Mouse (Mus musculus) hindbrain, embryonic 11.5 days (tissue): ENCODE results near the gene Zswim1. TPM values are rescaled to one million over a fixed set of nuclear protein-coding genes. Genes with fewer than 3 reads are reported as not detected.

ENCODE experiments used
- ATAC-seq: fragments of 200-750 bp; cut with Nextera tagmentation; 2 replicates; pipeline ENCODE4 v1.8.0; 2017; ENCODE audit warnings: mild to moderate bottlenecking, moderate TSS enrichment, moderate library complexity; ENCODE audit not compliant: low FRiP score
- DNase-seq: peaks from one replicate; pipeline ENCODE4 v3.0.0-alpha.2; 2015; ENCODE audit warnings: low spot score
- H3K27ac ChIP-seq: fragments of 300-500 bp; sonication (generic); 2 replicates; pipeline ENCODE4 v1.5.1; 2014; ENCODE audit warnings: mild to moderate bottlenecking, low read depth, low read length
- H3K27me3 ChIP-seq: fragments of 300-500 bp; sonication (generic); 2 replicates; pipeline ENCODE4 v1.6.1; 2014; ENCODE audit warnings: mild to moderate bottlenecking, low read length, moderate library complexity, mixed read lengths; ENCODE audit not compliant: control insufficient read depth, insufficient read depth
- H3K36me3 ChIP-seq: fragments of 300-500 bp; sonication (generic); 2 replicates; pipeline ENCODE4 v1.6.1; 2014; ENCODE audit warnings: mild to moderate bottlenecking, low read length, moderate library complexity, mixed read lengths; ENCODE audit not compliant: control insufficient read depth, insufficient read depth
- H3K4me1 ChIP-seq: fragments of 300-500 bp; sonication (generic); replicated peaks from 2 replicates; pipeline ENCODE4 v1.6.1; 2014; ENCODE audit warnings: low read length, mixed read lengths; ENCODE audit not compliant: control insufficient read depth, insufficient read depth
- H3K4me2 ChIP-seq: fragments of 300-500 bp; sonication (generic); replicated peaks from 2 replicates; pipeline ENCODE4 v1.6.1; 2014; ENCODE audit warnings: mild to moderate bottlenecking, low read depth, low read length
- H3K4me3 ChIP-seq: fragments of 300-500 bp; sonication (generic); 2 replicates; pipeline ENCODE4 v1.5.1; 2014; ENCODE audit warnings: low read depth, low read length
- H3K9ac ChIP-seq: fragments of 300-500 bp; sonication (generic); 2 replicates; pipeline ENCODE4 v1.6.1; 2014; ENCODE audit warnings: low read depth, low read length
- H3K9me3 ChIP-seq: fragments of 300-500 bp; sonication (generic); 2 replicates; pipeline ENCODE4 v1.6.1; 2016; ENCODE audit warnings: low read length; ENCODE audit not compliant: control insufficient read depth
- WGBS: fragments of 180-500 bp; shearing (Covaris S2); extraction: QIAGEN DNeasy Blood & Tissue Kit; methylation state at CpG from one replicate; pipeline ENCODE4 v1.1.7; 2014; 5-methylcytosine and 5-hydroxymethylcytosine counted together
- polyA plus RNA-seq: library from polyadenylated mRNA; unstranded; fragments of >200 nt; fragmentation: Nextera tagmentation; extraction: Ambion mirVana; gene quantifications from 2 replicates; pipeline ENCODE4 v1.2.1, GENCODE M21; 2014

Gene Zswim1
- polyA plus RNA-seq, 1 experiment from 2014 or later = 23.0 TPM

DNA sequence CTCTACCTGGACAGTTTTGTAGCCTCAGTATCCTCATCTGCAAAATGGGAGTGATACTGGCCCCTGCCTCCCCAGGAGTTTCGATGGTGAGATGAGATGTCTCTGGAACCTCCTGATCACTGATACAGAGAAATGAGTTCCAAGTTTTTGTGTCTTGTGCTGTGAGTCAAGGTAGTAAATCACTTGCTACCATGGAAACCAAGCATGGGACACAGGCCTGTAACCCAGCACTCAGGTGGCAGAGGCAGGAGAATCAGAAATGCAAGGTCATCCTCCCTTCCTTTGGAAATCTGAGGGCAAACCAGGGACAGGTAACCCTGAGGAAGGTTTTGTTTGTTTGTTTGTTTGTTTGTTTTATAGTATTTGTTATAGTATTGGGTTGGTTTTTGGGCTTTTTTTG lies 6.6 kb downstream of the Zswim1 start:
- Histone ChIP-seq H3K4me3 (no peak overlapping the region), H3K4me2 (no peak overlapping the region), H3K9ac (no peak overlapping the region), H3K27me3 (no peaks in the 10 kb centered on the region), H3K4me1 (no peaks in the 10 kb centered on the region), H3K36me3 (no peaks in the 10 kb centered on the region), H3K9me3 (no peaks in the 10 kb centered on the region), H3K27ac (no peak overlapping the region)
- 94% methylated on average over 1 of the region's 1 CpGs for WGBS
- ATAC-seq (no peak), DNase-seq (no peak)

DNA sequence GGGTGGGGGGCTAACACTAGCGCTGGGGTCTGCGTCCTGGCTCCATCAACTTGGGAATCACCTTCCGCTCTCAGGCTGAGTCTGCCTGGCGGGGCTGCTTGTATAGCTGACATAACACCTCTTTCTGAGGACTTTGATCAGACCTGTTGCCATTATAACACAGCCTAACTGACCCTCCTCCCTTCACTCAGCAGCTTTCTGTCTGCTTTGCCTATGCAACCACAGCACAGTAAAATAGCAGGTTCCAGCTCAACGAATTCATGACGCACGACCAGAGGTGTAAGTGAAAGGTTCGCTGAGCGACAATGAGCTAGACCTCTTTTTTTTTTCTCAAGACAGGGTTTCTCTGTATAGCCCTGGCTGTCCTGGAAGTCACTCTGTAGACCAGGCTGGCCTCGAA lies 8.5 kb downstream of the Zswim1 start:
- H3K4me2 ChIP-seq = no peak overlapping the region
- H3K9ac ChIP-seq = no peak overlapping the region
- 89% methylated on average over 10 of the region's 10 CpGs for WGBS
- no peak overlapping the region for H3K27ac ChIP-seq
- 0 out of 2 replicates have a peak, but pooled peaks cover 4% of the 10 kb centered on the region for H3K4me1 ChIP-seq
- no peaks in the 10 kb centered on the region for H3K27me3 ChIP-seq
- no peaks in the 10 kb centered on the region for H3K9me3 ChIP-seq
- no peaks in the 10 kb centered on the region for H3K36me3 ChIP-seq
- DNase-seq = no peak
- no peak for ATAC-seq
- no peak overlapping the region for H3K4me3 ChIP-seq

DNA sequence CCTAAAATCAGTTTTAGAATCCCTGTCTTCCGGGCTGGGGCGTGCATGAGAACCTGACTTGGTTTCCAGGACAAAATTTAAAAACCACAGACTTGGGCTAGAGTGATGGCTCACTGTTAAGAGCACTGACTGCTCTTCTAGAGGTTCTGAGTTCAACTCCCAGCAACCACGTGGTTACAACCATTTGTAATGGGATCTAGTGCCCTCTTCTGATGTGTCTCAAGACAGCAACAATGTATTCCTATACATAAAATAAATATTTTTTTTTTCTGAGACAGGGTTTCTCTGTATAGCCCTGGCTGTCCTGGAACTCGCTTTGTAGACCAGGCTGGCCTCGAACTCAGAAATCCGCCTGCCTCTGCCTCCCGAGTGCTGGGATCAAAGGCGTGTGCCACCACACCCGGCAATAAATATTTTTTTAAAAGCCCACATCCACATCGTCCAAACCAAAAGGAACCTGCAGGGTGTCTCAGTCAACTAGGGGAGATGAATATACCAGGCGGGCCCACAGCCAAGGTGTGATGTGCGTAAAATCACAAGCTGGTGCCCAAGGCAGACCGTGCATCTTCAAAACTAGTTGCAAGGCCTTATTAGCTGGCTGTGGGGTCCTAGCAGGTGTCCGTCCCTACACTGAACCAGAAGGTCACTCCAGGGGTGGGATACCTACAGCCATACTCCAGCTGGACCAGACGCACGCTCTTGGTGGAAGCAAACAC lies 9.7 kb downstream of the Zswim1 start:
- Histone ChIP-seq H3K27me3 (no peaks in the 10 kb centered on the region), H3K4me2 (peak overlapping the region; percentile 98), H3K4me1 (0 out of 2 replicates have a peak, but pooled peaks cover 4% of the 10 kb centered on the region), H3K4me3 (peak overlapping the region; percentile 50), H3K36me3 (no peaks in the 10 kb centered on the region), H3K9ac (peak overlapping the region; percentile 7; the same call in 1 of the 2 replicates), H3K9me3 (no peaks in the 10 kb centered on the region), H3K27ac (no peak overlapping the region)
- WGBS = 70% methylated on average over 16 of the region's 16 CpGs
- no peak for DNase-seq
- ATAC-seq = no peak; the same call in 1 of the 2 replicates

DNA sequence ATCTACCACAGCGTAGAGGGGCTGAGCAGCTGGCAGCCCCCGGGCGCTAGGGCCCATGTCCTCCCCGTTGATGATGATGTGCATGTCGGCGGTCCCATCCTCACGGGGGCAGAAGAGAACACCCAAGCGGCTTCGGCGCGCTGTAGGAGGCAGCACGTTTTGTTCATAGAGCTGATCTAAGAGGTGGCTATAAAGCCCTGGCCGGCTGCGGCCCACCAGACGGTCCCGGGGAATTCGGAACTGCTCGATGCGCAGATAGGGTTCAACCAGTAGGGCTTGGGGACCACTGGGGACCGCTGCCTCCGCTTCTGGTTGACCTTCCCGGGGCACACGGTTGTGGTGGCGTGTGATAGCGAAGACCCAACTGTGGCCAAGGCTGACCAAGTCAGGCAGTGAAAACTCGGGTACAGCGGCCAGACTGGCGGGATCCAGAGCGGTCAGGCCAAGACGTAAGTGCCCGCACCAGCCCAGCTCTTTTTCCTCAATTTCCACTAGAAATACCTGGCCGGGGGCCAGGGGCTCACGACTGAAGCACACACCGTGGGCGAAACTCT lies 10.3 kb downstream of the Zswim1 start, which contains the start of gene Ctsa:
Gene Ctsa, plus strand, starts transcription at position 126 of the 554 bp plus-strand sequence.
- Histone ChIP-seq H3K9me3 (no peaks in the 10 kb centered on the region), H3K27me3 (no peaks in the 10 kb centered on the region), H3K4me1 (0 out of 2 replicates have a peak, but pooled peaks cover 4% of the 10 kb centered on the region), H3K36me3 (no peaks in the 10 kb centered on the region), H3K4me3 (peak within 1 kb of the TSS; percentile 50), H3K27ac (peak within 1 kb of the TSS; percentile 58), H3K4me2 (peak within 1 kb of the TSS; percentile 98), H3K9ac (peak within 1 kb of the TSS; percentile 72)
- WGBS = 2% methylated on average over 35 of the region's 35 CpGs
- ATAC-seq (peak; percentile 62), DNase-seq (peak; percentile 79)

DNA sequence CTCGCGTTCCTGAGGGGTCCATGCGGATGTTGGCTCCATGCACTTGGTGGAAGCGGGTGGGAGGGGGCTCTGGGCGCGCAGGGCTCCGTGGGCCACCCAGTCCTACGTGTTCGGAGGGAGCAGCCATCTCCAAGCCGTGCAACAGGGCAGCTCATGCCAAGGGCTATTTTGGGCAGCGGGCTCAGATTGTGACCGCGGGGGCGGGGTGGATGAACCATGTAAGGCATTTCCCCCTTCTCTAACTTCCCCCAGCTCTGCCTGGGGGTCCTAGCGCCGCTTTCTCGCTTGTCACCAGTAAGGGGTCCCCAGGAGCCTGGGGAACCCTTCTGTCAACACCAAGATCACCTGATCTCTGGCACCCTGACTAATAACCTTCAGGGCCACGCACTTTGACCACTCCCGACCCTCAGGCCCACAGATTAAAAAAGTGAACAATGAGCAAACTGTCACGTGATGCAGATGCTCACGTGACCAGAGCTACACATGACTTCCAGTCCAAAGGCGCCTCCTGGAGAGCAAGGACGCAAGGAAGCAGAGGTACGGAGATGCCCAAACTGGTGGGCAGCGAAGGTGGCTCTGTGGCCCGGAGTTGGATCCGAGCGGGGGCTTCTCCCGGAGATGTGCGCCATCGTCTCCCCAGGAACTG lies 11.0 kb downstream of the Zswim1 start, which contains the start of gene Neurl2:
Gene Neurl2, minus strand, starts transcription at position 143 of the 646 bp plus-strand sequence.
- DNase-seq (peak; percentile 95), ATAC-seq (peak; percentile 68)
- peak within 1 kb of the TSS; percentile 72 for H3K9ac ChIP-seq
- 0% methylated on average over 30 of the region's 31 CpGs for WGBS
- no peaks in the 10 kb centered on the region for H3K9me3 ChIP-seq
- H3K4me3 ChIP-seq = peak within 1 kb of the TSS; percentile 50
- peak within 1 kb of the TSS; percentile 98 for H3K4me2 ChIP-seq
- H3K27me3 ChIP-seq = no peaks in the 10 kb centered on the region
- peak within 1 kb of the TSS; percentile 58 for H3K27ac ChIP-seq
- 0 out of 2 replicates have a peak, but pooled peaks cover 4% of the 10 kb centered on the region for H3K4me1 ChIP-seq
- no peaks in the 10 kb centered on the region for H3K36me3 ChIP-seq

DNA sequence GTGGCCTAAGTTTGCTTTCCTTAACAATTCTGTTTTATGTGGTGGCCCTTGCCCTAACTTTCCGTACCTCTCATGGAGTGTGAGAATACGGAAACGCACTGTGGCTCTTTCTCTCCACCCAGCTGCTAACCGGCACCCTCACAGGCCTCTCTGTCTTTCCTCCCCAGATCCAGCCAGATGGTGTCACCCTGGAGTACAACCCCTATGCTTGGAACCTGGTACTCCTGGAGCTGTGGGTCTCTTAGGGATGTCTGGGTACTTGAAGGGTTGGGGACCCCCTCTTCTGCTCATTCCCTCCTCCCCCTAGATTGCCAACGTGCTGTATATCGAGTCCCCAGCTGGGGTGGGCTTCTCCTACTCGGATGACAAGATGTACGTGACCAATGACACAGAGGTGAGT lies 12.0 kb downstream of the Zswim1 start:
- DNase-seq (no peak), ATAC-seq (no peak)
- WGBS = 49% methylated on average over 8 of the region's 8 CpGs
- Histone ChIP-seq H3K27me3 (no peaks in the 10 kb centered on the region), H3K4me3 (peak overlapping the region; percentile 50), H3K27ac (no peak overlapping the region), H3K4me2 (peak overlapping the region; percentile 98), H3K36me3 (0 out of 2 replicates have a peak, but pooled peaks cover 5% of the 10 kb centered on the region), H3K4me1 (0 out of 2 replicates have a peak, but pooled peaks cover 4% of the 10 kb centered on the region), H3K9ac (peak overlapping the region; percentile 72), H3K9me3 (no peaks in the 10 kb centered on the region)

DNA sequence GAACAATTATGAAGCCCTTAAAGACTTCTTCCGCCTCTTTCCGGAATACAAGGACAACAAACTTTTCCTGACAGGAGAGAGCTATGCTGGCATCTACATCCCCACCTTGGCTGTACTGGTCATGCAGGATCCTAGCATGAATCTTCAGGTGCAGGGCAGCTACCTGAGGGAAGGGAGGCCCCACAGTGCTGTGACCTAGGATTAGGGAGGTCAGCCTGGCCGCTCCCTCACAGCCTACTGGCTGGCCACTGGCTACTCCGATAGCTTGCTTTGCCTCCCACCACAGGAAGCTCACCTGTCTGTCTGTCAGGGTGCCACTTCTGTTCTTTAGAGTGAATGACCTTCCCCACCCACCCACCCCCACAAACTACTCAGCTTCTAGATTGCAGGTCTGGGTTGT lies 12.7 kb downstream of the Zswim1 start:
- Histone ChIP-seq H3K27ac (no peak overlapping the region), H3K4me3 (no peak overlapping the region), H3K27me3 (no peaks in the 10 kb centered on the region), H3K4me1 (0 out of 2 replicates have a peak, but pooled peaks cover 4% of the 10 kb centered on the region), H3K9me3 (no peaks in the 10 kb centered on the region), H3K9ac (no peak overlapping the region), H3K36me3 (0 out of 2 replicates have a peak, but pooled peaks cover 5% of the 10 kb centered on the region), H3K4me2 (no peak overlapping the region)
- DNase-seq = no peak
- no peak for ATAC-seq
- WGBS = 93% methylated on average over 4 of the region's 4 CpGs

DNA sequence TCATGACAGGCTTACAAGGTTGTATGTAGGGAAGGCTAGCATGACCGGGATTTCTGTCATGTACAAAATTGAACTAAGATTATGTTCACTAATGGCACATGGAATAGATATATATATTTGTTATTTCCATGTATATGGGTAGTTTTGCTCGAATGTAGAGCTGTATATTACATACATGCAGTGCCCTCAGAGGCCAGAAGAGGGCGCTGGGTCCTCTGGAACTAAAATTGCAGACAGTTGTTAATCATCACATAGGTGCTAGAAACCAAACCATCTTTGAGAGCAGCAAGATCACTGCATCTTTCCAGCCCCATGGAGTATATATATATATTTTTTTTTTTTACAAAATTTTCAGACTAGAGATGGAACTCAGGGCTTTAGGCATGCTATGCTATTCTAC lies 23.3 kb downstream of the Zswim1 start:
- WGBS = 54% methylated on average over 3 of the region's 3 CpGs
- ATAC-seq (no peak), DNase-seq (no peak)
- H3K4me1 ChIP-seq = no peaks in the 10 kb centered on the region
- H3K36me3 ChIP-seq = no peaks in the 10 kb centered on the region
- no peaks in the 10 kb centered on the region for H3K9me3 ChIP-seq
- H3K9ac ChIP-seq = no peak overlapping the region
- no peak overlapping the region for H3K27ac ChIP-seq
- H3K4me3 ChIP-seq = no peak overlapping the region
- no peaks in the 10 kb centered on the region for H3K27me3 ChIP-seq
- no peak overlapping the region for H3K4me2 ChIP-seq
